Mouse (Mus musculus): ENCODE measurements around the gene Nln. TPM values are rescaled to one million over a fixed set of nuclear protein-coding genes. Genes with fewer than 3 reads are reported as not detected.

Gene Nln
- total RNA-seq (2021), result 21.0 and 26.5 TPM in 2 replicates
- long read RNA-seq, experiment 1, full-length matches to known transcripts, result 12 of 20 reads
- long read RNA-seq, experiment 1, partial matches to known transcripts, result 3 of 20 reads
- long read RNA-seq, experiment 1, other reads (novel, unspliced or antisense), result 5 of 20 reads
- long read RNA-seq, experiment 2, full-length matches to known transcripts, result 13 of 20 reads
- long read RNA-seq, experiment 2, partial matches to known transcripts, result 4 of 20 reads
- long read RNA-seq, experiment 2, other reads (novel, unspliced or antisense), result 3 of 20 reads

GRCm38 (mm10) chr13:104109288-104109815 lies at the start of gene Nln, which contains the start of gene Sgtb:
TSS of gene Nln (minus strand) at chr13:104109614.
TSS of gene Sgtb (plus strand) at chr13:104109741.
- peak; percentile 92 for DNase-seq

- DNase-seq, result no peak
These were observed 46.3 kb upstream of the Nln start for GRCm38 (mm10) chr13:104155686-104156085.

- no peak for DNase-seq
These were observed 45.7 kb upstream of the Nln start for GRCm38 (mm10) chr13:104155106-104155505.

- DNase-seq, result no peak
These were observed 44.8 kb upstream of the Nln start for GRCm38 (mm10) chr13:104154180-104154579.

GRCm38 (mm10) chr13:104145646-104146045 lies 36.2 kb upstream of the Nln start:
- DNase-seq, result peak; percentile 15

GRCm38 (mm10) chr13:104144871-104145270 lies 35.5 kb upstream of the Nln start:
- DNase-seq, result no peak

- DNase-seq, result peak; percentile 89
These were observed 30.2 kb upstream of the Nln start for GRCm38 (mm10) chr13:104139369-104140209.

- no peak for DNase-seq
These were observed 25.2 kb upstream of the Nln start for GRCm38 (mm10) chr13:104134510-104135085.

- DNase-seq, result no peak
These were observed 23.1 kb upstream of the Nln start for GRCm38 (mm10) chr13:104132561-104132960.

GRCm38 (mm10) chr13:104123662-104124381 lies 14.4 kb upstream of the Nln start:
- no peak for DNase-seq

- DNase-seq, result no peak
These were observed 12.8 kb upstream of the Nln start for GRCm38 (mm10) chr13:104122078-104122840.

- no peak for DNase-seq
These were observed 5.4 kb upstream of the Nln start for GRCm38 (mm10) chr13:104114827-104115226.

- no peak for DNase-seq
These were observed 4.4 kb upstream of the Nln start for GRCm38 (mm10) chr13:104113782-104114181.

GRCm38 (mm10) chr13:104112266-104112900 lies 3.0 kb upstream of the Nln start:
- no peak for DNase-seq

GRCm38 (mm10) chr13:104110526-104110925 lies 1.1 kb upstream of the Nln start:
- DNase-seq, result no peak

GRCm38 (mm10) chr13:104109816-104110521 lies 555 bp upstream of the Nln start:
- DNase-seq, result peak; percentile 61

- DNase-seq, result no peak
These were observed 645 bp downstream of the Nln start for GRCm38 (mm10) chr13:104108651-104109287.

- peak; percentile 48 for DNase-seq
These were observed 7.7 kb downstream of the Nln start for GRCm38 (mm10) chr13:104101606-104102235.

GRCm38 (mm10) chr13:104100416-104100815 lies 9.0 kb downstream of the Nln start:
- no peak for DNase-seq
